Mouse (Mus musculus): Measurements from ENCODE around the gene Vmn2r4. TPM values are rescaled to one million over a fixed set of nuclear protein-coding genes. Genes with fewer than 3 reads are reported as not detected.
"Not testable (repeated sequence)": the region's sequence is repeated elsewhere in the genome, so short reads cannot be mapped to it uniquely, and the experiment has no call there.

Gene Vmn2r4
- not detected in 2 replicates for total RNA-seq (2014; rRNA removed; ENCODE audit: low replicate concordance)
- not detected in 2 replicates for polyA plus RNA-seq (2015; fragmentation: Nextera tagmentation; extraction: Ambion mirVana)

DNA sequence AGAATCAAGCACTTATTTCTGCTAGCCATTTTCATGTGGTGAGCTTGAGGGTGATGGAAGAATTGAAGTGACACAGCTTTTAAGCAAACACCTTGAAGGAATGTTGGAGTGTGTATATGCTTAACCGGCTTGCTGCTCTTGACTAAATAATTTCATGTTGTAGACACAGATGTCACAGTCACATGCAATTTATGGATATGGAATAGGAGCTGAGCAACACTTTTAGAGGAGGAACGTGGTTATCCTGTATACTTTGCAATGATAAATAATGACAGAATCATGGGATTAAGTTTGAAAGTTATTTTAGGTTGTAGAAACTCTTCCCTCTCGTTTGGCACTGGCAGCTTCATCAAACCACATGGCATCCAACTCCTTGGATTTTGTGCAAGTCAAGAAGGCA lies at the start of gene Vmn2r4:
Gene Vmn2r4, minus strand, starts transcription at position 101 of the 400 bp plus-strand sequence.
- H3K9ac ChIP-seq (replicated peaks; ENCODE audit: low read depth, low read length); DNase-seq (ENCODE audit: low spot score); H3K4me3 ChIP-seq (ENCODE audit: low read depth, low read length); ATAC-seq (ENCODE audit: insufficient read depth, low read depth); H3K27ac ChIP-seq (ENCODE audit: low read depth); H3K27me3 ChIP-seq (ENCODE audit: control insufficient read depth, insufficient read depth, low read length); H3K4me2 ChIP-seq (ENCODE audit: low read depth, low read length); H3K36me3 ChIP-seq (replicated peaks; ENCODE audit: control insufficient read depth, insufficient read depth, low read length); H3K9me3 ChIP-seq (replicated peaks; ENCODE audit: control insufficient read depth, low read length); H3K4me1 ChIP-seq (ENCODE audit: control insufficient read depth, insufficient read depth): not testable (repeated sequence)
- WGBS, result 65% methylated on average over 3 of the region's 3 CpGs

- not testable (repeated sequence) for H3K4me1 ChIP-seq (ENCODE audit: control insufficient read depth, insufficient read depth); H3K36me3 ChIP-seq (replicated peaks; ENCODE audit: control insufficient read depth, insufficient read depth, low read length); H3K4me3 ChIP-seq (ENCODE audit: low read depth, low read length); DNase-seq (ENCODE audit: low spot score); H3K27me3 ChIP-seq (ENCODE audit: control insufficient read depth, insufficient read depth, low read length); H3K9me3 ChIP-seq (replicated peaks; ENCODE audit: control insufficient read depth, low read length); H3K27ac ChIP-seq (ENCODE audit: low read depth); H3K9ac ChIP-seq (replicated peaks; ENCODE audit: low read depth, low read length); H3K4me2 ChIP-seq (ENCODE audit: low read depth, low read length); ATAC-seq (ENCODE audit: insufficient read depth, low read depth)
- WGBS, result 79% methylated on average over 7 of the region's 7 CpGs
Measured at GRCm38 (mm10) chr3:64434261-64434660, 19.1 kb upstream of the Vmn2r4 start.

DNA sequence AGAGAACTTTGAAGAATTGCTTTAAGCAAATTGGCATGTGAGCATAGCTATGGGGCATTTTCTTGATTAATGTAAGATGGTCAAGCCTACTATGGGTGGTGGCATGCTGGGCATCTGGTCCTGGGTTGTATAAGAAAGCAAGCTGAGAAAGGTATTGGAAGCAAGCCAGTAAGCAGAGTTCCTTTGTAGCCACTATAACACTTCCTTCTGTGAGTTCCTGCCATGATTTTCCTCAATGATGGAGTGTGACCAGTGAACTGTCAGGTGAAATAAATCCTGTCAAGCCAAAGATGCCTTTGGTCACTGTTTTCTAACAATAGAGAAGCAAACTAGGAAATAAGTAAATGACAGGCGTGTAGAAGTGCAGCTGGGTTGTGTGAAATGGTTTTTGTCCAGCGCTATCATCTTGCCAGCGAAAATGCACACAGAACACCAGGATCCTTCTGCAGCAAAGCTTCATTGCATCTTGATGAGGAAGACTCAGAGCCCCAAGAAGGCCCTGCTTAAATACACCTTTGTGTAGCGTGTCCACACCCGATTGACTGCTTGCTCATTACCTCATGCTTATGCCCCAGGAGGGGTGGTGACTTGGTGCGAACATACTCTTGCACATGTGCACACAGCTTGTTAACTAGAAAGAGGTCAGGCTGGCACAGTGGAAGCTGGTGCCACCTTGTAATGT lies 13.1 kb upstream of the Vmn2r4 start:
- not testable (repeated sequence) for H3K27ac ChIP-seq (ENCODE audit: low read depth); ATAC-seq (ENCODE audit: insufficient read depth, low read depth); H3K4me1 ChIP-seq (ENCODE audit: control insufficient read depth, insufficient read depth); H3K4me2 ChIP-seq (ENCODE audit: low read depth, low read length); H3K4me3 ChIP-seq (ENCODE audit: low read depth, low read length); H3K36me3 ChIP-seq (replicated peaks; ENCODE audit: control insufficient read depth, insufficient read depth, low read length); H3K9me3 ChIP-seq (replicated peaks; ENCODE audit: control insufficient read depth, low read length); DNase-seq (ENCODE audit: low spot score); H3K27me3 ChIP-seq (ENCODE audit: control insufficient read depth, insufficient read depth, low read length); H3K9ac ChIP-seq (replicated peaks; ENCODE audit: low read depth, low read length)
- 85% methylated on average over 6 of the region's 6 CpGs for WGBS

DNA sequence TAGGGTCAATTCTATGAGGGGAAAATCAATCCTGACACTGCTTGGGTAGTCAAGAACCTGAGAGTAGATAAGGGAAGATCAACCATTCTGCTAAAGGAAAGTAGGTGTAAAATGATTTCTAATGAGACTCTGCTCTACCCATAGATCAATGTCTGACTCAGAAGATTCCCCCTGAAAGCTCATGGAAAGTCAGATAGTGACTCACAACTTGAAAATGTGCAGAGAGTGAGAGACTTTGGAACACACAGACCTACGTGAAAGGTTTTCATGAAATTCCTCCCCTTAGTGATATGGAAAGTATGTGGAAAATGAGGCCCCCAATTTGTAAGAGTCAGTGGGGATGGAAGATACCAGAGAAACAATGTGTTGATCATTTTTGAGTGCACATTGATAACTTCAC lies 7.0 kb upstream of the Vmn2r4 start:
- H3K4me1 ChIP-seq (ENCODE audit: control insufficient read depth, insufficient read depth); H3K4me2 ChIP-seq (ENCODE audit: low read depth, low read length); ATAC-seq (ENCODE audit: insufficient read depth, low read depth); H3K27ac ChIP-seq (ENCODE audit: low read depth); H3K27me3 ChIP-seq (ENCODE audit: control insufficient read depth, insufficient read depth, low read length); H3K9me3 ChIP-seq (replicated peaks; ENCODE audit: control insufficient read depth, low read length); H3K36me3 ChIP-seq (replicated peaks; ENCODE audit: control insufficient read depth, insufficient read depth, low read length); H3K9ac ChIP-seq (replicated peaks; ENCODE audit: low read depth, low read length); DNase-seq (ENCODE audit: low spot score); H3K4me3 ChIP-seq (ENCODE audit: low read depth, low read length): not testable (repeated sequence)
- WGBS, result 37% methylated on average over 1 of the region's 1 CpGs

- H3K27ac ChIP-seq (ENCODE audit: low read depth); H3K27me3 ChIP-seq (ENCODE audit: control insufficient read depth, insufficient read depth, low read length); H3K4me3 ChIP-seq (ENCODE audit: low read depth, low read length); ATAC-seq (ENCODE audit: insufficient read depth, low read depth); H3K4me2 ChIP-seq (ENCODE audit: low read depth, low read length); H3K9ac ChIP-seq (replicated peaks; ENCODE audit: low read depth, low read length); DNase-seq (ENCODE audit: low spot score); H3K9me3 ChIP-seq (replicated peaks; ENCODE audit: control insufficient read depth, low read length); H3K4me1 ChIP-seq (ENCODE audit: control insufficient read depth, insufficient read depth); H3K36me3 ChIP-seq (replicated peaks; ENCODE audit: control insufficient read depth, insufficient read depth, low read length): not testable (repeated sequence)
- WGBS, result 67% methylated on average over 1 of the region's 1 CpGs
Measured at GRCm38 (mm10) chr3:64417477-64417876, 2.3 kb upstream of the Vmn2r4 start.

GRCm38 (mm10) chr3:64414253-64414652 lies 915 bp downstream of the Vmn2r4 start:
- not testable (repeated sequence) for ATAC-seq (ENCODE audit: insufficient read depth, low read depth)

More at GRCm38 (mm10) chr3:64414253-64414652, 915 bp downstream of the Vmn2r4 start:
- not testable (repeated sequence) for H3K4me1 ChIP-seq (ENCODE audit: control insufficient read depth, insufficient read depth); H3K4me2 ChIP-seq (ENCODE audit: low read depth, low read length); H3K27me3 ChIP-seq (ENCODE audit: control insufficient read depth, insufficient read depth, low read length); DNase-seq (ENCODE audit: low spot score); H3K27ac ChIP-seq (ENCODE audit: low read depth); H3K9ac ChIP-seq (replicated peaks; ENCODE audit: low read depth, low read length); H3K9me3 ChIP-seq (replicated peaks; ENCODE audit: control insufficient read depth, low read length); H3K36me3 ChIP-seq (replicated peaks; ENCODE audit: control insufficient read depth, insufficient read depth, low read length); H3K4me3 ChIP-seq (ENCODE audit: low read depth, low read length)
